Mouse (Mus musculus) ES-E14 (cell line): ENCODE measurements at regions not wholly inside any gene's neighbourhood (a gene's known extent, or its start where the extent isn't known, plus 50 kb on each side); places are given as distances from the start of the nearest gene placed in this dataset.

Experiments
- ZC3H11A ChIP-seq: IDR thresholded peaks from 2 replicates; pipeline ENCODE4 v1.6.1; 2012; ENCODE audit warnings: low read depth, mild to moderate bottlenecking, inconsistent platforms, low read length, borderline replicate concordance
- ZNF384 ChIP-seq: IDR thresholded peaks from 2 replicates; pipeline ENCODE4 v1.6.1; 2012; ENCODE audit warnings: low read depth, low read length, inconsistent platforms

GRCm38 (mm10) chr4:25432203-25432602 lies 150.6 kb upstream of the Ufl1 start:
- no peak for TF ChIP-seq ZNF384
- no peak for TF ChIP-seq ZC3H11A
